In genomic region chr16:85148615-85149508, GRCm38 (mm10) we compare ENCODE assay signal across 8 mouse cellular contexts. TPM values are rescaled to one million over a fixed set of nuclear protein-coding genes. Genes with fewer than 3 reads are reported as not detected.
DNase-seq lines count a peak whose midpoint lies in the region; ATAC-seq lines count a peak whose summit lies in the region.

No protein-coding gene starts in this region.

- H3K4me1 ChIP-seq in heart, embryonic 10.5 days, result peaks cover 66% of the 10 kb centered on the region

- no peak overlapping the region for H3K4me3 ChIP-seq in heart, embryonic 10.5 days

- 0 out of 2 replicates have a peak, but pooled peaks have one; percentile 14 for ATAC-seq in frontal cortex, adult (ENCODE audit: low TSS enrichment)

- no peaks in the 10 kb centered on the region for H3K9me3 ChIP-seq in heart, embryonic 10.5 days

- WGBS in heart, embryonic 10.5 days, result 52% methylated on average over 9 of the region's 9 CpGs

- peak overlapping the region; percentile 56; the same call in 1 of the 2 replicates for H3K27ac ChIP-seq in heart, embryonic 10.5 days

- no peak for DNase-seq in frontal cortex, postnatal 10 days (ENCODE audit: low spot score in 2 of 2)
- DNase-seq in adrenal gland, adult 8-10 months, result peak; percentile 66
- peak; percentile 86 for DNase-seq in heart, embryonic 10.5 days (ENCODE audit: low spot score)
- peak; percentile 78 to 92 for DNase-seq in kidney, postnatal 36 days
- peak; percentile 82 for DNase-seq in skeletal muscle tissue, adult 2 months (ENCODE audit: low read depth, low spot score)
- no peak for DNase-seq in left cerebral cortex, postnatal 25 days (ENCODE audit: low spot score in 2 of 2)
- no peak for DNase-seq in frontal cortex, postnatal 25 days (ENCODE audit: low spot score in 2 of 2)

- no peaks in the 10 kb centered on the region for H3K36me3 ChIP-seq in heart, embryonic 10.5 days

- no peaks in the 10 kb centered on the region for H3K27me3 ChIP-seq in heart, embryonic 10.5 days (ENCODE audit: insufficient read depth, poor library complexity, severe bottlenecking)

- intact Hi-C loops in left cerebral cortex, postnatal 25 days (cut with DNase I), result no loop called here

RNA-seq across cellular contexts. Expression of gene App, which starts 24.7 kb away (rescaled TPM):
- total RNA-seq in adrenal gland, adult 8-10 months (2022), result 100 to 1,000 TPM; 320 to 378 (median 351) TPM
- 144 and 151 TPM in 2 replicates for polyA plus RNA-seq in heart, embryonic 10.5 days (2016; fragmentation: Nextera tagmentation; extraction: Ambion mirVana)
- total RNA-seq in left cerebral cortex, postnatal 25 days (2021), result 1,000 to 10,000 TPM; 1,358 to 1,417 TPM

Comparison
In these comparisons a context has a peak if more than half of its experiments do, and no peak if none do; other contexts are left out.
1. DNase-seq: peak in adrenal gland, adult 8-10 months (single experiment), heart, embryonic 10.5 days (single experiment), kidney, postnatal 36 days (2 of 2) and skeletal muscle tissue, adult 2 months (single experiment); none in frontal cortex, postnatal 10 days (0 of 2), left cerebral cortex, postnatal 25 days (0 of 2) and frontal cortex, postnatal 25 days (0 of 2).